Mouse (Mus musculus): ENCODE measurements around the gene Kctd14.

- TF ChIP-seq CTCF (IDR thresholded peaks at IDR 0.05; ENCODE audit: control insufficient read depth, insufficient read depth, insufficient read length): no peak
- no peak for TF ChIP-seq MAX (IDR thresholded peaks at IDR 0.05)
- TF ChIP-seq USF1 (IDR thresholded peaks at IDR 0.05; ENCODE audit: low read depth): no peak
- TF ChIP-seq MYOD1 (IDR thresholded peaks at IDR 0.05; ENCODE audit: control insufficient read depth, insufficient read length, low read depth): no peak
- TF ChIP-seq CEBPB (IDR thresholded peaks at IDR 0.05; ENCODE audit: low read depth): no peak
Observed at GRCm38 (mm10) chr7:97434517-97434916, 16.6 kb upstream of the Kctd14 start.

All from C2C12 (cell line).